Mouse (Mus musculus): ENCODE measurements around the gene Ddx52. TPM values are rescaled to one million over a fixed set of nuclear protein-coding genes. Genes with fewer than 3 reads are reported as not detected.

Gene Ddx52
- polyA plus RNA-seq, 1 experiment from 2014 or later, result 50.8 TPM

- Histone ChIP-seq H3K9ac (ENCODE audit: low read length) (no peak overlapping the region), H3K4me1 (ENCODE audit: control insufficient read depth, insufficient read depth, low read length) (no peaks in the 10 kb centered on the region), H3K4me2 (no peak overlapping the region), H3K27ac (ENCODE audit: low read depth, low read length) (no peak overlapping the region), H3K27me3 (ENCODE audit: control insufficient read depth, insufficient read depth, low read length) (no peaks in the 10 kb centered on the region), H3K36me3 (ENCODE audit: control insufficient read depth, insufficient read depth, low read length) (peaks cover 19% of the 10 kb centered on the region), H3K9me3 (ENCODE audit: control insufficient read depth, low read length) (no peaks in the 10 kb centered on the region), H3K4me3 (ENCODE audit: low read depth, low read length) (no peak overlapping the region)
- 95% methylated on average over 6 of the region's 6 CpGs for WGBS
- DNase-seq (ENCODE audit: low spot score, missing footprints), result peak; percentile 21
- no peak for ATAC-seq (ENCODE audit: low FRiP score)
Measured at GRCm38 (mm10) chr11:83979992-83980391, 38.1 kb downstream of the Ddx52 start.

- Histone ChIP-seq H3K9ac (ENCODE audit: low read length) (no peak overlapping the region), H3K36me3 (ENCODE audit: control insufficient read depth, insufficient read depth, low read length) (peaks cover 19% of the 10 kb centered on the region), H3K4me1 (ENCODE audit: control insufficient read depth, insufficient read depth, low read length) (no peaks in the 10 kb centered on the region), H3K4me2 (no peak overlapping the region), H3K4me3 (ENCODE audit: low read depth, low read length) (no peak overlapping the region), H3K27me3 (ENCODE audit: control insufficient read depth, insufficient read depth, low read length) (no peaks in the 10 kb centered on the region), H3K27ac (ENCODE audit: low read depth, low read length) (no peak overlapping the region), H3K9me3 (ENCODE audit: control insufficient read depth, low read length) (no peaks in the 10 kb centered on the region)
- ATAC-seq (ENCODE audit: low FRiP score) (no peak), DNase-seq (ENCODE audit: low spot score, missing footprints) (peak; percentile 78)
- 91% methylated on average over 10 of the region's 10 CpGs for WGBS
Measured at GRCm38 (mm10) chr11:83981338-83981737, 39.5 kb downstream of the Ddx52 start.

GRCm38 (mm10) chr11:83991701-83992100 lies 49.8 kb downstream of the Ddx52 start:
- Histone ChIP-seq H3K27ac (ENCODE audit: low read depth, low read length) (no peak overlapping the region), H3K9me3 (ENCODE audit: control insufficient read depth, low read length) (no peaks in the 10 kb centered on the region), H3K4me2 (no peak overlapping the region), H3K4me3 (ENCODE audit: low read depth, low read length) (no peak overlapping the region), H3K9ac (ENCODE audit: low read length) (no peak overlapping the region), H3K4me1 (ENCODE audit: control insufficient read depth, insufficient read depth, low read length) (no peaks in the 10 kb centered on the region), H3K27me3 (ENCODE audit: control insufficient read depth, insufficient read depth, low read length) (no peaks in the 10 kb centered on the region), H3K36me3 (ENCODE audit: control insufficient read depth, insufficient read depth, low read length) (peaks cover 8% of the 10 kb centered on the region; the same call in 1 of the 2 replicates)
- DNase-seq (ENCODE audit: low spot score, missing footprints) (no peak), ATAC-seq (ENCODE audit: low FRiP score) (no peak)
- WGBS, result 94% methylated on average over 4 of the region's 4 CpGs

GRCm38 (mm10) chr11:83993428-83993827 lies 51.6 kb downstream of the Ddx52 start:
- DNase-seq (ENCODE audit: low spot score, missing footprints), result no peak
- H3K4me2 ChIP-seq, result no peak overlapping the region
- H3K4me1 ChIP-seq (ENCODE audit: control insufficient read depth, insufficient read depth, low read length), result no peaks in the 10 kb centered on the region
- no peak overlapping the region for H3K9ac ChIP-seq (ENCODE audit: low read length)
- no peaks in the 10 kb centered on the region for H3K27me3 ChIP-seq (ENCODE audit: control insufficient read depth, insufficient read depth, low read length)
- no peak for ATAC-seq (ENCODE audit: low FRiP score)
- H3K4me3 ChIP-seq (ENCODE audit: low read depth, low read length), result no peak overlapping the region
- no peaks in the 10 kb centered on the region for H3K9me3 ChIP-seq (ENCODE audit: control insufficient read depth, low read length)
- no peak overlapping the region for H3K27ac ChIP-seq (ENCODE audit: low read depth, low read length)
- 83% methylated on average over 2 of the region's 2 CpGs for WGBS
- peaks cover 8% of the 10 kb centered on the region; the same call in 1 of the 2 replicates for H3K36me3 ChIP-seq (ENCODE audit: control insufficient read depth, insufficient read depth, low read length)

- DNase-seq (ENCODE audit: low spot score, missing footprints) (no peak), ATAC-seq (ENCODE audit: low FRiP score) (no peak)
- no peak overlapping the region for H3K4me2 ChIP-seq
- H3K36me3 ChIP-seq (ENCODE audit: control insufficient read depth, insufficient read depth, low read length), result peaks cover 8% of the 10 kb centered on the region; the same call in 1 of the 2 replicates
- 92% methylated on average over 3 of the region's 3 CpGs for WGBS
- no peaks in the 10 kb centered on the region for H3K27me3 ChIP-seq (ENCODE audit: control insufficient read depth, insufficient read depth, low read length)
- no peak overlapping the region for H3K9ac ChIP-seq (ENCODE audit: low read length)
- H3K27ac ChIP-seq (ENCODE audit: low read depth, low read length), result no peak overlapping the region
- H3K9me3 ChIP-seq (ENCODE audit: control insufficient read depth, low read length), result no peaks in the 10 kb centered on the region
- H3K4me1 ChIP-seq (ENCODE audit: control insufficient read depth, insufficient read depth, low read length), result no peaks in the 10 kb centered on the region
- no peak overlapping the region for H3K4me3 ChIP-seq (ENCODE audit: low read depth, low read length)
Measured at GRCm38 (mm10) chr11:83994481-83994880, 52.6 kb downstream of the Ddx52 start.

GRCm38 (mm10) chr11:83995535-83995950 lies 53.7 kb downstream of the Ddx52 start:
- WGBS, result 95% methylated on average over 2 of the region's 2 CpGs
- no peaks in the 10 kb centered on the region for H3K9me3 ChIP-seq (ENCODE audit: control insufficient read depth, low read length)
- peaks cover 9% of the 10 kb centered on the region; the same call in 1 of the 2 replicates for H3K36me3 ChIP-seq (ENCODE audit: control insufficient read depth, insufficient read depth, low read length)
- DNase-seq (ENCODE audit: low spot score, missing footprints), result no peak
- no peak overlapping the region for H3K4me3 ChIP-seq (ENCODE audit: low read depth, low read length)
- no peak overlapping the region for H3K4me2 ChIP-seq
- ATAC-seq (ENCODE audit: low FRiP score), result no peak
- no peaks in the 10 kb centered on the region for H3K4me1 ChIP-seq (ENCODE audit: control insufficient read depth, insufficient read depth, low read length)
- no peak overlapping the region for H3K27ac ChIP-seq (ENCODE audit: low read depth, low read length)
- no peaks in the 10 kb centered on the region for H3K27me3 ChIP-seq (ENCODE audit: control insufficient read depth, insufficient read depth, low read length)
- H3K9ac ChIP-seq (ENCODE audit: low read length), result no peak overlapping the region

- H3K9me3 ChIP-seq (ENCODE audit: control insufficient read depth, low read length), result no peaks in the 10 kb centered on the region
- H3K36me3 ChIP-seq (ENCODE audit: control insufficient read depth, insufficient read depth, low read length), result peaks cover 10% of the 10 kb centered on the region; the same call in 1 of the 2 replicates
- 92% methylated on average over 5 of the region's 5 CpGs for WGBS
- H3K27me3 ChIP-seq (ENCODE audit: control insufficient read depth, insufficient read depth, low read length), result no peaks in the 10 kb centered on the region
- H3K4me1 ChIP-seq (ENCODE audit: control insufficient read depth, insufficient read depth, low read length), result no peaks in the 10 kb centered on the region
- no peak overlapping the region for H3K9ac ChIP-seq (ENCODE audit: low read length)
- no peak overlapping the region for H3K27ac ChIP-seq (ENCODE audit: low read depth, low read length)
- no peak overlapping the region for H3K4me3 ChIP-seq (ENCODE audit: low read depth, low read length)
- DNase-seq (ENCODE audit: low spot score, missing footprints) (no peak), ATAC-seq (ENCODE audit: low FRiP score) (no peak)
- H3K4me2 ChIP-seq, result no peak overlapping the region
Measured at GRCm38 (mm10) chr11:83997171-83997868, 55.5 kb downstream of the Ddx52 start.

GRCm38 (mm10) chr11:83998993-83999392 lies 57.1 kb downstream of the Ddx52 start:
- H3K4me3 ChIP-seq (ENCODE audit: low read depth, low read length), result no peak overlapping the region
- H3K9me3 ChIP-seq (ENCODE audit: control insufficient read depth, low read length), result no peaks in the 10 kb centered on the region
- no peak overlapping the region for H3K9ac ChIP-seq (ENCODE audit: low read length)
- H3K4me2 ChIP-seq, result no peak overlapping the region
- no peak for DNase-seq (ENCODE audit: low spot score, missing footprints)
- H3K27ac ChIP-seq (ENCODE audit: low read depth, low read length), result no peak overlapping the region
- no peak for ATAC-seq (ENCODE audit: low FRiP score)
- peaks cover 12% of the 10 kb centered on the region for H3K36me3 ChIP-seq (ENCODE audit: control insufficient read depth, insufficient read depth, low read length)
- 90% methylated on average over 3 of the region's 3 CpGs for WGBS
- no peaks in the 10 kb centered on the region for H3K4me1 ChIP-seq (ENCODE audit: control insufficient read depth, insufficient read depth, low read length)
- no peaks in the 10 kb centered on the region for H3K27me3 ChIP-seq (ENCODE audit: control insufficient read depth, insufficient read depth, low read length)

- Histone ChIP-seq H3K4me1 (ENCODE audit: control insufficient read depth, insufficient read depth, low read length) (no peaks in the 10 kb centered on the region), H3K9me3 (ENCODE audit: control insufficient read depth, low read length) (no peaks in the 10 kb centered on the region), H3K27ac (ENCODE audit: low read depth, low read length) (no peak overlapping the region), H3K9ac (ENCODE audit: low read length) (no peak overlapping the region), H3K27me3 (ENCODE audit: control insufficient read depth, insufficient read depth, low read length) (no peaks in the 10 kb centered on the region), H3K4me3 (ENCODE audit: low read depth, low read length) (no peak overlapping the region), H3K36me3 (ENCODE audit: control insufficient read depth, insufficient read depth, low read length) (peaks cover 12% of the 10 kb centered on the region), H3K4me2 (no peak overlapping the region)
- DNase-seq (ENCODE audit: low spot score, missing footprints) (no peak), ATAC-seq (ENCODE audit: low FRiP score) (no peak)
- 89% methylated on average over 4 of the region's 4 CpGs for WGBS
Measured at GRCm38 (mm10) chr11:83999411-83999915, 57.6 kb downstream of the Ddx52 start.

Data from midbrain, embryonic 11.5 days (tissue).